Mouse (Mus musculus): ENCODE results near the gene Cfap97d2. TPM values are rescaled to one million over a fixed set of nuclear protein-coding genes. Genes with fewer than 3 reads are reported as not detected.

Cfap97d2 gene
- not detected for total RNA-seq (2023)

GRCm38 (mm10) chr8:13705668-13706067, at the start of gene Cfap97d2:
Gene Cfap97d2 (plus strand): TSS chr8:13705889.

DNA sequence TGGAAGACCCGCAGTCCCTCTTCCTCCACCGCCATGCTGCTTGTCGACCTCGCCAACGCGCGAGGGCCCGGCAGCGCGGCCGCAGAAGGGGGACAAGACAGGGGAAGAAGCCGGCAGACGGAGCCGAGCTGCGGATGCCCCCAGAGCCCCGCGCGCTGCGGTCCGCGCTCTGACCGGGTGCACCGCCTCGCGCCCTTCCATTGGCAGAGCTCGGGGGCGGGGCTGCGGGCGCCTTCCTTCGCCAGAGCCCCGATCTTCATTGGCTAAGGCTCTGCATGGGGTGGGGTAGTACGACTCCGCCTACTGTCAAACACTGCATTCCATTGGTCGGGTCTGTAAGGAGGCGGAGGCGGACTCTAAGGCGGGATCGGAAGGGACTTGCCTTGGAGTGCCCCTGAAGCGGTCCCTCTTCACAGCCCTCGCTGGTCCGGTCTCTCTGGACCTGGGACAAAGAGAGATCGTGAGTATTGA, 28.2 kb upstream of the Cfap97d2 start, which contains the start of gene Rasa3:
Rasa3 (minus strand) TSS at position 191 of the 471 bp plus-strand sequence.

GRCm38 (mm10) chr8:13756982-13757804, 51.5 kb downstream of the Cfap97d2 start, which contains the start of gene Cdc16:
Gene Cdc16 (plus strand): TSS chr8:13757676.

DNA sequence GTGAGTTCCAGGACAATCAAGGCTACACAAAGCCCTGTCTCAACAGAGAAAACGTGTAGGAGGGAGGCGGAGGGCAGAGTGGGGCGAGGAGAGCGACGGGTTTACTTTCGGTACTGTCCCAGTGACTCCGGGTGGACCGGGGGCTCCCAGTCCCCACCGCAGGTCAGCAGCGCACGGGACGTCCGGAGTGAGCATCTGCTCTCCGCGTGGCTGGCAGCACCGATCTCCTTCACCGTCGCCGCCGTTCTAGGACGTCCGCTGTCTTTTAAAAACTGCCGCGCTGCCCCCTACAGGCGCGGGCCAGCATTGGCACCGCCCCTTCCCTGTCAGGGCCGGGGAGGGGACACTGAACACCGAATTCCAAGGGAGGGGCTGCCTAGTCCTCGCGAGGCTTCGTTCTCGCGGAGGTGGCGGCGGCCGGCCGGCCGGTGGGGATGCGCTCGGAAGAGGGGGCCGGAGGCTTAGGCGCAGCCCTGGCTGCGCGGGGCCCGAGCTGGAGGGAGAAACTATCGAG, 79.6 kb downstream of the Cfap97d2 start, which contains the start of gene Upf3a:
Upf3a (plus strand) TSS at position 366 of the 514 bp plus-strand sequence.

Other genes with a start within 250 kb of the Cfap97d2 start
- gene Gas6, start 211.4 kb upstream of the Cfap97d2 start, total RNA-seq (2023), result 8.1 TPM
- gene 1700029H14Rik, start 143.4 kb upstream of the Cfap97d2 start, total RNA-seq (2023), result 7.7 TPM
- gene Rasa3, start 28.3 kb upstream of the Cfap97d2 start, total RNA-seq (2023), result 364 TPM
- 38.4 TPM for gene Cdc16, start 51.8 kb downstream of the Cfap97d2 start, total RNA-seq (2023)
- gene Upf3a, start 79.7 kb downstream of the Cfap97d2 start, total RNA-seq (2023), result 26.4 TPM
- not detected for gene AF366264, start 132.5 kb downstream of the Cfap97d2 start, total RNA-seq (2023)
- 27.6 TPM for gene Champ1, start 163.8 kb downstream of the Cfap97d2 start, total RNA-seq (2023)
- gene Coprs, start 184.4 kb downstream of the Cfap97d2 start, total RNA-seq (2023), result 0.77 TPM